Mouse (Mus musculus): ENCODE results near the gene B4galt5.
A peak's percentile ranks its signal among the peaks of the same experiment; 100 is the strongest.

Gene B4galt5

DNA sequence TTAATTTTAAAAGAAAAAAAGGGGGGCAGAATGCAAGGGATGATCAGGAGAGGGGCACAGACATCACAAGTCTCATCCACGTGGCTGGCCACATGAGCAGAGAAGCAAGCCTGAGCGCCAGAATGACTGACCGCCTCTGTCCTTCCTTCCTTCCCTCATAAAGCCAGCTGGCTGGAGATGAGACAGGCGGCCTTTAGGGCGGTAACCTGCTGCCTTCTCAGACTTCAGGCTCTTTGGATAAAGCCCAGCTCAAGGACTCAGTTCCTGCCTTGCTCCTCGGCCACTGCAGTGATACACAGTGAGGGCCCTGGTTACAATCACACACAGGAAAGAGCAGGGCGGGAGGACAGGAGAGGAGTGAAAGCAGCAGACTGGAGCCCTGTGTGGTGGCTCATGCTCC is 94.8 kb downstream of the B4galt5 start:
- DNase-seq (ENCODE audit: low spot score): no peak

DNA sequence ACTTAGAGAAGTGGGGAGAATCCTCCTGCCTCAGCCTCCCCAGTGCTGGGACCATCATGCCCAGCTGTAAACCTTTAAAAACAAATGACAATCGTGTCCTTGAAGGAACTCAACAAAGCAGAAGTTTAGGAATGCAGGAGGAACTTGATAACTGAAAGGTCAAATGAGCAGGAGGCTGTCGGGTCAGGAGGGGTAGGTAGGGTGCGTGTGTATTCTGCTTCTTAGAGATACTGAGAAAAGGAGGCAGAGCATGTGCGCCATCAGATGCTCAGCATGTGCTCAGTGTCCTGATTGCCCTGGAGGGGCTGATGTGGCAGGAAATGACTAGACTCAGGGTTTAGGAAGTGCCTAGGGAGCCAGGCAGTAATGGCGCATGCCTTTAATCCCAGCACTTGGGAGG is 95.5 kb downstream of the B4galt5 start:
- no peak for DNase-seq (ENCODE audit: low spot score)

DNA sequence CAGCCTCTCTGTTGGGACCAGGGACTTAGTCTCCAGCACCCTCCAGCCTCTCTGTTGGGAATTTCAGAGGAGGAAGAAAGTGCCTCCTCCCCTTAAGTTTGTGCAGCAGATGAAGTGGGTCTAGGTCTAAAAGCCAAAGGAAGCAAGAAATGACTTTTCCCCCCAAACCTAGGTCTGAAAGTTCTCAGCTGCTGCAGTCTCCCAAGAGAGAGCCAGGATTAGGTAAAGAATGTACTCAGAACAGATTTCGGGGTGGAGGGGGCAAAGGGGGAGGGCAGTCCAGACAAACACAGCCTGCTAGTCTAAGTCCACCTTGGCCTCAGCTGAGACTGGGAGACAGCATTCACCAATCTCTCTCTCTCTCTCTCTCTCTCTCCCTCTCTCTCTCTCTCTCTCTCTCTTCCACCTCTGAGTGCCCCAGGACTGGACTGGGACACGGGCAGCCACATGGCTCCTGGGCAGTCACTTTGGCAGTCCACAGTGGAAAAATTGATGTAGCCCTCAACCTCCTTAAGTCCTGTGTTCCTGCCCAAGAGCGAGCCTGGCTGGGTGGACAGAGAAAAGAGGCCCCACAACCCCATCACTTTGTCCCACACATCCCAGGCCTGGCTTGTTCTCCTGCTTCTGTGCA is 96.8 kb downstream of the B4galt5 start:
- no peak for DNase-seq (ENCODE audit: low spot score)

DNA sequence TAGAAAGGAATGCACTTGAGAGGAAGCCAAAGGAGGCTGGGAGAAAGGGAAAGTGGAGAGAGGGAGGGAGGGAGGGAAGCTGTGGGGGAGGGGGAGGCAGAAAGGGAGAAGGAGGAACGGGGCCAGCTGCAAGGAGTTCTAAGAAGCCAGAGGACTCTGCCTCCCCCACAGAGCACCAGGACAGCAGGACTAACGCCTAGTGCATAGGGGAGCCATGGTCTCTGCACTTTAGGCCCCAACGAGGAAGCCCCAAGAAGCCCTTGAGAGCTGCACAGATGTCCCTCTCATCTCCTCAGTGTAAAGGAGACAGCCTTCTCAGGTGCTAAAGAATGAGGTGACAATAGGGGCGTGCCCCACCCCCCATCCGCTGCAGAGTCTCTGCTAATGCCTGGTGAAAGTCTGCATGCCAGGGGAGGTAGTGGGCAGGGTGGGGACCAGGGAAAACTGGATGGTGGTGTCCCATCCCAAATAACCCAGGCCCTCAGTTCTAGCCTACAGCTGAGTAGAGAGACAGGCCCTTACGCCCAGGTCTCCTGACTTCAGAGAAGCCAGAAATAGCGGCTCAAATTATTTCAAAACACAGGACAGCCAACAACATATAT is 98.1 kb downstream of the B4galt5 start:
- peak; percentile 81 for DNase-seq (ENCODE audit: low spot score)

DNA sequence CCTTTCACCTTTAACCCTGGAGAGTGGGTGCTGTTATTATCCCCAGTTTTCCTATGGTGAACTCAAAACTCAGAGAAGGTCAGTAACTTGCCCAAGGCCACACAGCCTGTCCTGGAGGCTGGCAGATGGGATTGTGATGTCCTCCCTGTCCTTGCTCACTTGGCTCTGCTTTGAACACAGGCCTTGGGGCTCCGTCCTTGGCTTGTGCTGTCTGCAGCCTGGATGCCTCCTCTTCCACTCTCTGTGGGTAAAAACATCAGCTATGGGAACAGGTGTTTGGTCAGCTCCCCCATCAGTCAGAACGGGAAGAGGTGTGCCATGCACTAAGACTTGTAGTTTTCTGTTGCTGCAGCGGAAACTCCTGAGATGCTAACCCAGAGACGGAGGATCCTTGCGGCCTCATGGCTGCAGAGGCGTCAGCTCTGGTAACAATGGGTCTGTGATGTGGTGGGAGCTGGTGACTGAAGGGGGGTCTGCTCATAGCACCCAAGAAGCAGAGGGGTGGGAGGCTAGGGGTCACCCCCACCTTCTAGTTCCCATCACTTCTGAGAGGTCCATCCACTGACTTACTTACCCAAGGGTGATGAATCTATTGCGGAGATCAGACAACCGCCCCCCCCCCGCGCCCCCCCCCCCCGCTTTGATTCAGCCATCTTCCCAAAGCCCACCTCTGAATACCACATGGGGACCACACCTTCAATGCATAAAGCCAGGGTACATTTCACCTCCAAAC is 98.8 kb downstream of the B4galt5 start:
- DNase-seq (ENCODE audit: low spot score): no peak

DNA sequence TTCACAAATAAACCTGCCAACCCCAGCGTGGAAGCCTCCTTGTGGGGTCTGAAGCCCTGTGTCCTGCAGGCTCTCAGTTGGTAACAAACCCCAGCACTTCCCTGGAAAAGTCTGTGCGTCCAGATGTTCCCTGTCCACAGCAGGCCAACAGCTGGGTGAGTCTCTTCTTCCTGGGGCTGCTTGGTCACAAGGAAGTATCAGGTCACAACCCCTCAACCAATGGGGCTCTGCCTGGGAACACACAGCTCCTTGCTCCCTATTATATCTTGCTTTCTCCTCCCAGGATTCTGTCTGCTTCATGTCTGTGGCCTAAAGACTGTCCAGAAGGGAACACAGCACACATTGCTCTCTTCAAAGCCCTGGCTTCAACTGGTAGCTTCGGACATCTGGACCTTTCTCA is 99.4 kb downstream of the B4galt5 start:
- DNase-seq (ENCODE audit: low spot score): no peak
